Mouse (Mus musculus): ENCODE measurements around the gene Ahdc1. TPM values are rescaled to one million over a fixed set of nuclear protein-coding genes. Genes with fewer than 3 reads are reported as not detected.
A peak's percentile ranks its signal among the peaks of the same experiment; 100 is the strongest.
"Not testable (repeated sequence)": the region's sequence is repeated elsewhere in the genome, so short reads cannot be mapped to it uniquely, and the experiment has no call there.

Ahdc1 gene
- polyA plus RNA-seq, 1 experiment from 2014 or later = 6.1 TPM

- Histone ChIP-seq H3K9me3 (ENCODE audit: control insufficient read depth, low read length) (no peaks in the 10 kb centered on the region), H3K4me1 (ENCODE audit: control insufficient read depth, insufficient read depth, low read length) (peaks cover 14% of the 10 kb centered on the region), H3K27me3 (ENCODE audit: control insufficient read depth, insufficient read depth, low read length) (peaks cover 8% of the 10 kb centered on the region), H3K9ac (ENCODE audit: low read length) (no peak overlapping the region), H3K27ac (ENCODE audit: low read depth, low read length) (no peak overlapping the region), H3K4me3 (ENCODE audit: low read depth, low read length) (no peak overlapping the region), H3K36me3 (ENCODE audit: control insufficient read depth, insufficient read depth, low read length) (no peaks in the 10 kb centered on the region), H3K4me2 (ENCODE audit: low read depth) (no peak overlapping the region)
- 5% methylated on average over 3 of the region's 3 CpGs for WGBS
- no peak for ATAC-seq (ENCODE audit: insufficient read depth, low FRiP score, low TSS enrichment)
- DNase-seq (ENCODE audit: low spot score) = peak; percentile 70
These were observed 5.8 kb upstream of the Ahdc1 start for GRCm38 (mm10) chr4:133005233-133005632.

GRCm38 (mm10) chr4:133005885-133006451, 5.1 kb upstream of the Ahdc1 start:
- not testable (repeated sequence) for ATAC-seq (ENCODE audit: insufficient read depth, low FRiP score, low TSS enrichment); DNase-seq (ENCODE audit: low spot score); H3K9me3 ChIP-seq (ENCODE audit: control insufficient read depth, low read length); H3K27ac ChIP-seq (ENCODE audit: low read depth, low read length); H3K36me3 ChIP-seq (ENCODE audit: control insufficient read depth, insufficient read depth, low read length); H3K4me3 ChIP-seq (ENCODE audit: low read depth, low read length); H3K4me2 ChIP-seq (ENCODE audit: low read depth); H3K9ac ChIP-seq (ENCODE audit: low read length)
- peaks cover 14% of the 10 kb centered on the region for H3K4me1 ChIP-seq (ENCODE audit: control insufficient read depth, insufficient read depth, low read length)
- 52% methylated on average over 6 of the region's 6 CpGs for WGBS
- H3K27me3 ChIP-seq (ENCODE audit: control insufficient read depth, insufficient read depth, low read length) = peaks cover 11% of the 10 kb centered on the region

DNA sequence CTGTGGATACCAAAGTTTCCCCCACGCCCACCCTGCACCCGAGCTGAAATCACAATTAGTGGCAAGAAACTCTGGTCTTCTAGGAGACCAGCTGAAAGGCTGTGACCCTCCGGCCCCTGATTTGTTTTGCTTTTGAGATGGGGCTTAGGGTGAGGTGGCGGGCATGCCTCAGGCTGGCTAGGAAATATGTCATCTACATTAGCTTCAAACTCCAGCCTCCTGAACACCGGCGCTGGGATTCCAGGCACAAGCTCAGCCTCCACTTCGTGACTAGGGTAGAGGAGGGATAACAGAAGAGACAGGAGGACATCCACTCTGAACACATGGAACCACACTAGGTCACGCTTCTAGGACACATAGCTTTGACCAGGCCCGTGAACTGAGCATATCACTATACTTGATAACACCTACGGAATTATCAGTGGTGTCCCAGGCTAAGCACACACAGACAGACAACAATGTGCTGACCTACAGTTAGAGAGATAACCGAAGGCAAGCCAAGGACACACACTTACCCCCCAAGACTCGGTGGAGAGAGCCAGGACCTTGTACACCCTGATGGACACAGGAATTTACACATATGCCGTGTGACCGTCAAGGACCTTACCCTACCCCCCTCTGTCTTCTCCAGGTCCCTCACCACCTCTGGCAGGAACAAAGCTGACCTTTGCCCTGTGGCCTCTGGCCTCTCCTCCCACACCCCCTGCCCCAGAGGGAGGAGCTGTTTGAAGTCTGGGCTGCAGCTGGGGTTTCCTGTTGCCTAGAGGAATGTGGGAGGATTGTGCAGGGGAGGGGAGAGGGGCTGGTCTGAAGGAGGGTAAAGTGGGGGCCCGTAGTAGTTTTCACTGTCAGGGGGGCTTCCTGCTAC, 3.3 kb upstream of the Ahdc1 start:
- H3K36me3 ChIP-seq (ENCODE audit: control insufficient read depth, insufficient read depth, low read length) = no peaks in the 10 kb centered on the region
- no peak overlapping the region for H3K9ac ChIP-seq (ENCODE audit: low read length)
- ATAC-seq (ENCODE audit: insufficient read depth, low FRiP score, low TSS enrichment) (no peak), DNase-seq (ENCODE audit: low spot score) (no peak)
- peaks cover 12% of the 10 kb centered on the region for H3K4me1 ChIP-seq (ENCODE audit: control insufficient read depth, insufficient read depth, low read length)
- WGBS = 30% methylated on average over 15 of the region's 15 CpGs
- no peaks in the 10 kb centered on the region for H3K9me3 ChIP-seq (ENCODE audit: control insufficient read depth, low read length)
- no peak overlapping the region for H3K4me3 ChIP-seq (ENCODE audit: low read depth, low read length)
- no peak overlapping the region for H3K27ac ChIP-seq (ENCODE audit: low read depth, low read length)
- no peak overlapping the region for H3K4me2 ChIP-seq (ENCODE audit: low read depth)
- peaks cover 13% of the 10 kb centered on the region for H3K27me3 ChIP-seq (ENCODE audit: control insufficient read depth, insufficient read depth, low read length)

GRCm38 (mm10) chr4:133009131-133009530, 1.9 kb upstream of the Ahdc1 start:
- no peak overlapping the region for H3K4me3 ChIP-seq (ENCODE audit: low read depth, low read length)
- DNase-seq (ENCODE audit: low spot score) (peak; percentile 60), ATAC-seq (ENCODE audit: insufficient read depth, low FRiP score, low TSS enrichment) (no peak)
- H3K27ac ChIP-seq (ENCODE audit: low read depth, low read length) = no peak overlapping the region
- peaks cover 17% of the 10 kb centered on the region for H3K4me1 ChIP-seq (ENCODE audit: control insufficient read depth, insufficient read depth, low read length)
- H3K4me2 ChIP-seq (ENCODE audit: low read depth) = no peak overlapping the region
- no peaks in the 10 kb centered on the region for H3K36me3 ChIP-seq (ENCODE audit: control insufficient read depth, insufficient read depth, low read length)
- no peak overlapping the region for H3K9ac ChIP-seq (ENCODE audit: low read length)
- under 1% methylated on average over 4 of the region's 4 CpGs for WGBS
- no peaks in the 10 kb centered on the region for H3K9me3 ChIP-seq (ENCODE audit: control insufficient read depth, low read length)
- H3K27me3 ChIP-seq (ENCODE audit: control insufficient read depth, insufficient read depth, low read length) = peaks cover 13% of the 10 kb centered on the region

- H3K27ac ChIP-seq (ENCODE audit: low read depth, low read length) = no peak overlapping the region
- H3K4me2 ChIP-seq (ENCODE audit: low read depth) = no peak overlapping the region
- no peak for ATAC-seq (ENCODE audit: insufficient read depth, low FRiP score, low TSS enrichment)
- no peak overlapping the region for H3K4me3 ChIP-seq (ENCODE audit: low read depth, low read length)
- no peak for DNase-seq (ENCODE audit: low spot score)
- 64% methylated on average over 5 of the region's 5 CpGs for WGBS
- no peak overlapping the region for H3K9ac ChIP-seq (ENCODE audit: low read length)
- no peaks in the 10 kb centered on the region for H3K9me3 ChIP-seq (ENCODE audit: control insufficient read depth, low read length)
- no peaks in the 10 kb centered on the region for H3K36me3 ChIP-seq (ENCODE audit: control insufficient read depth, insufficient read depth, low read length)
- H3K27me3 ChIP-seq (ENCODE audit: control insufficient read depth, insufficient read depth, low read length) = peaks cover 13% of the 10 kb centered on the region
- H3K4me1 ChIP-seq (ENCODE audit: control insufficient read depth, insufficient read depth, low read length) = peaks cover 22% of the 10 kb centered on the region
These were observed 1.4 kb upstream of the Ahdc1 start for GRCm38 (mm10) chr4:133009676-133010075.

GRCm38 (mm10) chr4:133010611-133011010, 449 bp upstream of the Ahdc1 start:
- Histone ChIP-seq H3K4me2 (ENCODE audit: low read depth) (peak overlapping the region; percentile 87), H3K4me3 (ENCODE audit: low read depth, low read length) (peak overlapping the region; percentile 95), H3K36me3 (ENCODE audit: control insufficient read depth, insufficient read depth, low read length) (no peaks in the 10 kb centered on the region), H3K9ac (ENCODE audit: low read length) (no peak overlapping the region), H3K4me1 (ENCODE audit: control insufficient read depth, insufficient read depth, low read length) (peaks cover 30% of the 10 kb centered on the region), H3K27me3 (ENCODE audit: control insufficient read depth, insufficient read depth, low read length) (peaks cover 13% of the 10 kb centered on the region), H3K27ac (ENCODE audit: low read depth, low read length) (0 out of 2 replicates have a peak overlapping the region, but pooled peaks have one; percentile 27), H3K9me3 (ENCODE audit: control insufficient read depth, low read length) (no peaks in the 10 kb centered on the region)
- ATAC-seq (ENCODE audit: insufficient read depth, low FRiP score, low TSS enrichment) = no peak
- 1% methylated on average over 17 of the region's 17 CpGs for WGBS
- no peak for DNase-seq (ENCODE audit: low spot score)

- H3K27me3 ChIP-seq (ENCODE audit: control insufficient read depth, insufficient read depth, low read length) = peaks cover 13% of the 10 kb centered on the region
- ATAC-seq (ENCODE audit: insufficient read depth, low FRiP score, low TSS enrichment) = no peak
These were observed 1.0 kb downstream of the Ahdc1 start for GRCm38 (mm10) chr4:133011821-133012775.

GRCm38 (mm10) chr4:133012776-133013265, 1.8 kb downstream of the Ahdc1 start:
- Histone ChIP-seq H3K4me1 (ENCODE audit: control insufficient read depth, insufficient read depth, low read length) (peaks cover 46% of the 10 kb centered on the region), H3K27me3 (ENCODE audit: control insufficient read depth, insufficient read depth, low read length) (peaks cover 13% of the 10 kb centered on the region), H3K9ac (ENCODE audit: low read length) (peak overlapping the region; percentile 98), H3K36me3 (ENCODE audit: control insufficient read depth, insufficient read depth, low read length) (no peaks in the 10 kb centered on the region), H3K4me2 (ENCODE audit: low read depth) (peak overlapping the region; percentile 87), H3K9me3 (ENCODE audit: control insufficient read depth, low read length) (no peaks in the 10 kb centered on the region), H3K27ac (ENCODE audit: low read depth, low read length) (peak overlapping the region; percentile 81), H3K4me3 (ENCODE audit: low read depth, low read length) (peak overlapping the region; percentile 95)
- DNase-seq (ENCODE audit: low spot score) (peak; percentile 50), ATAC-seq (ENCODE audit: insufficient read depth, low FRiP score, low TSS enrichment) (no peak)
- WGBS = under 1% methylated on average over 17 of the region's 17 CpGs

More at GRCm38 (mm10) chr4:133011821-133012775, 1.0 kb downstream of the Ahdc1 start:
- H3K4me2 ChIP-seq (ENCODE audit: low read depth) = peak overlapping the region; percentile 87
- H3K9me3 ChIP-seq (ENCODE audit: control insufficient read depth, low read length) = no peaks in the 10 kb centered on the region
- peak; percentile 59 for DNase-seq (ENCODE audit: low spot score)
- H3K27ac ChIP-seq (ENCODE audit: low read depth, low read length) = peak overlapping the region; percentile 81
- H3K9ac ChIP-seq (ENCODE audit: low read length) = peak overlapping the region; percentile 98
- no peaks in the 10 kb centered on the region for H3K36me3 ChIP-seq (ENCODE audit: control insufficient read depth, insufficient read depth, low read length)
- peaks cover 45% of the 10 kb centered on the region for H3K4me1 ChIP-seq (ENCODE audit: control insufficient read depth, insufficient read depth, low read length)
- 2% methylated on average over 30 of the region's 84 CpGs for WGBS
- H3K4me3 ChIP-seq (ENCODE audit: low read depth, low read length) = peak overlapping the region; percentile 95
